Mouse (Mus musculus) v-Abl transformed pro-B cells (cell line): Measurements from ENCODE around the gene Avp.

ENCODE experiments used
- in situ Hi-C, 2 experiments: fragments of 400-800 bp; cut with MboI; formaldehyde crosslinking; loops; one replicate each; pipeline ENCODE4 v1.15.1; 2025; ENCODE audit not compliant: unreplicated experiment in 2 of 2

Gene Avp

DNA sequence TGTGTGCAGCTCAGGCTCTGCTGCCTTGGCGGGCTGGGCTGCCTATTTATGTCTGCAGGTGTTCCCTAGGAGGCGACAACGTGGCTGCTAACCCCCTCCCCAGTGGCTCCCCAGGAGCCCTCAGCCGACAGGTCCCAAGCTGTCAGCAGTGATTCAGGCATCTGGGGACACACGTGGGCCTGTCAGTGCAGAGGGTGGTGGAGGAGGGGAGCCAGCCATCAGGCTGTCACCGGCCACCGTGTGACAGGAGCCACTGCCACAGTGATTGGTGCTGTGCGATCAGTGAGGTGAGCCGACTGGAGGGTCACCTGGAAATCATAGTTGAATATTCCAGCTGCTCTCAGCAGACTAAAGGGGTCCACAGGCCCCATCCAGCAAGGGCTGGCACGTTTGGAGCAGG, at the start of gene Avp:
Gene Avp, minus strand, starts transcription at position 3 of the 400 bp plus-strand sequence.
- in situ Hi-C loops, result no loop called here

DNA sequence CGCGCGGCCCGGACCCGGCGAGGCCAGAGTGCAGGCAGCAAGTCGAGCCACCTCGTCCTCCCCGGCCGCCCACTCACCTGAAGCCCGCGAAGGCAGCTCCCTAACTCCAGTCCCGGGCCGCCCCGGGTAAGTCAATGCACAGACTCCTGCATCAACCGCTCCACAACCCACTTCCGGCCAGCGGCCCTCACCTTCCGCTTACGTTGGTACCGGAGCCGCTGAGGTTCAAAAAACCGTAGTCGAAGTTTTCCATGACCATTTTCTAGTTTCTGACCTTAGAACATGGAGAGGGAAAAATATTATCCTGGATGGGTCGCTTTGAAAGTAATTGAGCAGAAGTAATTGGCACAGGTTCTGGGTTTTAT, 47.5 kb upstream of the Avp start, which contains the start of the genes Fastkd5 and Ubox5:
Gene Fastkd5, minus strand, starts transcription at position 189 of the 365 bp plus-strand sequence.
Gene Ubox5, minus strand, starts transcription at position 200 of the 365 bp plus-strand sequence.
- in situ Hi-C loops, result loop anchor here in 1 of 2 experiments (5.0 kb wide), 1 partner anchor 37 kb away; the partner anchor contains the start of gene Itpa

DNA sequence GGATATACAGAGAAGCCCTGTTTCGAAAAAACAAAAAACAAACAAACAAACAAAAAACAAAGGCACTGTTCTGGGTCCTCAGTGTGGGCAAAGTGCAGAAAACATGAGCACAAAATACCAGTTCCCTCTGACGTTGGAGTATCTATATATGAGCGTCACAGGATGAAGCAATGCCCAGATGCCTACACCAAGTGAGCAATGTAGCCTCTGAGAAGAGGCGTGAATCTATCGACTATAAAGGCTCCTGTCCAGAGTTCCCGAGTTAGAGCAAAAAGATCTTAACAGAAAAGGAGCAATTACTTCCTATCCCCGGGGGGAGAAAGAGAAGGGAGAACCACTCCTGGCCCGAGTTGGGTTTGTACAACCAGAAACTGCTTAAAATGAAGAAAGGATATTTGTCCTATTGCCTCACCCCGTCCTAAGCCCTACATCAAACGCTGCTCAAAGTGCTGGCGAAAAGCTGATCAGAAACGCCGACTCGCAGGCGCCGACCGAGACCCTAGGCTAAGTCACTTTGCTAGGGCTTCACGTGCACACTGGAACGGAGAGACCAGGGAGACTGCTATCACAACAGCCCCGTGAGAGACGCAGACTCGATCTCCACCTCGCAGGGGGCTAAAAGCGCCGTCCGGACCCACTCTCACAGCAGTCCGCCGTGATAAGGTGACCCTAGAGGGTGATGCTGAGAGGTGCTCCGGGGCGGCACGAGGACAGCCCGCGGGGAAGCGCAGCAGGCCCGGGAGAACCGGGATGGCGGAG, 46.9 kb upstream of the Avp start:
- in situ Hi-C loops, result no loop called here

GRCm38 (mm10) chr2:130628424-130628823, 46.1 kb upstream of the Avp start:
- in situ Hi-C loops, result no loop called here

DNA sequence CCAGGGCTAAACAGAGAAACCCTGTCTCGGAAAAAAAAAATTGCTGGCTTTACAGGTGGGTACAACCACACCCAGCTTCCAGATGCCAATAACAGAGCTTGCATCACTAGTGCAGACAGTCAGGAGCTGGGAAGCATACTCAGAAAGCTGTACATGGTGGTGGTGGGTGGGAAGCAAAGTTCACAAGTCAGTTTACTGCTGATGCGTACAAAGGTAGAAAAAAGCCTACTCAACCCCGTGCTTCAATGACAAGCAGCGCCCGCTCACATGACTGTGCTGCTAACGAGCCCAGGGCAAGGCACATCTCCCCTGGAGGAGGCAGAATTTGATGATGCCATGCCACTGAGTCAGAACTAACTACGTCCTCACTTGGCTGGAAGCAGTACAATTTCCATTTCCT, 36.6 kb upstream of the Avp start:
- in situ Hi-C loops, result loop anchor here in 1 of 2 experiments (25.0 kb wide), 1 partner anchor 893 kb away; no protein-coding TSS in a partner anchor

GRCm38 (mm10) chr2:130613091-130613490, 30.7 kb upstream of the Avp start:
- in situ Hi-C loops, result loop anchor here in 1 of 2 experiments (5.0 to 25.0 kb wide), 2 partner anchors 149 to 899 kb away; no protein-coding TSS in a partner anchor

DNA sequence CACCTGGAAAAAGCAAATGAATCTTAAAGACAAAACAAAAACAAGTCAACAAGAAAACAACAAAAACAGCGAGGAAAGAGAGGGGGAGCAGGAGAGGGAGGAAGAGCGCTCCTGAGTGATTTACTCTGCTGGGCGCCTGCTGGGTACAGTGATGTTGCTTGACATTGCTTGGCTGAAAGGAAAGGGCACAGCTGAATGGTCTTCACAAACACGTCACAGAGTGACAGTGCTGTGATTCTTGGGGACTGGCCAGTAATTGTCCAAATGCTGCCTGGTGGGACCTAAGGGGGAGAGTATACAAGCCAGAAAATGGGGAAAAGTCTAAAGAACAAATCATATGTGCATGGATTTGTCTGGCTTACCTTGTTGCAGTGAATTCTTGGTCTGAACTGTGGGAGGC, 19.8 kb upstream of the Avp start:
- in situ Hi-C loops, result loop anchor here in 1 of 2 experiments (25.0 kb wide), 1 partner anchor 910 kb away; no protein-coding TSS in a partner anchor

GRCm38 (mm10) chr2:130598399-130598798, 16.0 kb upstream of the Avp start:
- in situ Hi-C loops, result no loop called here

DNA sequence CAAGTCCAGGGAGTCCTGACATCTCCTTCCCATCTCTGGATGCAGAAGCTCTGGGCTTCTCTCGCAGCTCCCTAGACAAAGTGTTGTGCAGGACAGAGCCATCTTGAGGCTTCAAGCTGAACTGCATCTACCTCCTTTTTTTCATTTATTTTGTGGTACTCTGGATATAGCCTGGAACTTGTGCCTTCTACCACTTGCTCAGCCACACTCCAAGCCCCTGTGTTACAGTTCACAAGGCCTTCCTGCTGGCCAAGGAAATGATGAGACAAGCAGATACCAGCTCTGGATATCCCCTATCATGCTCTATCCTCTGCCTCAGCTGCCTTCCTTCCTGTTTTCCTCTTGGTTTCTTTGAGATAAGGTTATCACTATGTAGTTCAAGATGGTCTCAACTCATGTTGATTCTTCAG, 15.3 kb upstream of the Avp start:
- in situ Hi-C loops, result no loop called here

DNA sequence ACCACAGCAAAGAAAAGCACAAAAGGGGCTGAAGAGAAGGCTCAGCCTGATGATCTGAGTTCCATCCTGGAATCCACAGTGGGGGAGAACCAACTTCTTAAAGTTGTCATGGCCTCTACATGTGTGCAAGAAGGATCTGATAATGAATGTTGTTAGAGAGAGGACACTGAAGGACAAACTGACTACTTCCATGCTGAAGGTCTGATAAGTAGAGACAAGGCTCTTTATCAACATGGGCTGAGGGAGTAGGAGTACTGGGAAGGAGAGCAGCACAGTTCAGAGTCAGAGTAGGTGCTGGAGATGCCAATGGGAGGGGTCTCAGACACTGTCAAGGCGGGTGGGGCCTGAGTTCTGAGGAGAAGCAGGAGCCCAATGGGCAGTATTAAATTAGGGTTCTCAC, 13.2 kb upstream of the Avp start:
- in situ Hi-C loops, result no loop called here

GRCm38 (mm10) chr2:130591016-130591415, 8.7 kb upstream of the Avp start:
- in situ Hi-C loops, result no loop called here

DNA sequence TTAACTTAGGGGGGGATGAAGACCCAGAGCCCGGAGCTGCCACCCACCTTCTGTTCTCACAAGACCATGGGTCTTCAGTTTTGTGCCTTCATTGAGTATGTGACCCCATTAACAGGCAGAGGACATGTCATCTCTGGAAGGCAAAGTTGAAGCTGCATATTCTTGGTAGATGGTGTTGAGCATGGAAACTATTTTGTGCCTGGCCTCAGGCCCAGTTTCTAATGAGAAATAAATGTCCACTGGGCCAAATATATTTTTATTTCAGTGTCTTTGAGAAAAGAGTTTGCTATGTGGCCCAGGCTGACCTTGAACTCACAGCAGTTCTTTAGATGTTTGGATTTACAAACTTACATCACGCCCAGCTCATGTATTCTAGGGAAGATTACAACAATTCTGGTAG, 7.4 kb upstream of the Avp start:
- in situ Hi-C loops, result loop anchor here in 1 of 2 experiments (5.0 kb wide), 1 partner anchor 363 kb away; no protein-coding TSS in a partner anchor

GRCm38 (mm10) chr2:130589157-130589556, 6.8 kb upstream of the Avp start:
- in situ Hi-C loops, result loop anchor here in 1 of 2 experiments (5.0 kb wide), 1 partner anchor 363 kb away; no protein-coding TSS in a partner anchor

DNA sequence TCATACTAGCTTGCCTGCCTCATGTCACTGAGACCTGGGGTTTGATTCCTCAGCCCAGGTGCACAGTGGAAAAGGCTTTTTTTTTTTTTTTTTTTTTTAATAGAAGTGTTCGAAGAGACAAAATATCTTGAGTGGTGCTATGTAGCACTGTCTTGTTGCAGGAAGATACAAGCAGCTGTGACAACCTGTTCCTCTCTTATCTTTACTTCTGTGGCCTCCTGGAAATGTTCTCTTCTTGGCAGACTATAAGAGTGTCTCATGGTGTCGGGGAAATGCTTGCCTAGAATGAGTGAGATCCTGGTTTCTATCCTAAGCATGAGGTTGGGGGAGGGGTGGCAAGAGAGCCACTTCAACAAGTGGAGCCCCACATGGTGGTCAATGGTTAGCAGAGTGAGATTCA, 6.0 kb upstream of the Avp start:
- in situ Hi-C loops, result loop anchor here in 1 of 2 experiments (5.0 kb wide), 1 partner anchor 364 kb away; no protein-coding TSS in a partner anchor

GRCm38 (mm10) chr2:130586016-130586415, 3.7 kb upstream of the Avp start:
- in situ Hi-C loops, result loop anchor here in 1 of 2 experiments (5.0 kb wide), 1 partner anchor 366 kb away; no protein-coding TSS in a partner anchor

DNA sequence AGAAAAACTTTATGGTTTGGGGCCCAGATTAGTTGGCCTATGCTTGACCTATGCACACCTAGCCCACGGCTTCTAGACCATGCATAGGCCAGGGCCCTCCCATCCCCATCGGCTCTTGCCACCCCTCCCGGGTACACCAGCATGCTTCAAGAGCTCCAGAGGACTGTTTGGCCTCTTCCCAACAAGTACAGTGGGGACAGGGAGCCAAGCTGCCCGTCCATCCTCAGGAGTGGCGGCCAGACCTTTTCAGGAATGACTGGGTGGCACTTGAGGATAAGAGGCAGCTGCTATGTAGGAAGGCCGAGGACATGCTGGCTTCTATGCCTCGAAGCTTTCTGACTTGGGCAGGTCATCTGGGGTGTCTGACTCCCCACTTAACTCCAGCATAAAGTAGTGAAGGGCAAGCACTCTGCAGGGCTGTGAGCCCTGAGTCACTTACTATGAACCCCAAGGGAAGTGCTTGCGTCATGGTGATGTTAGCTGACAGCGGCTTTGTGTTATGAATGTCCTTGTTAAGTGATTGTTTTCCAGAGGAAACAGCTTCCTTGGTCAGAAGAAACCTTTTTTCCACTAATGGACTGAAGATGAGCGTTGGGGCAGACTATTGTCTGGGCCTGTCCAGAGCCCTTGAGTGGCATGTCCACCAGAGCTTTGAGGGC, 1.7 kb upstream of the Avp start:
- in situ Hi-C loops, result no loop called here

GRCm38 (mm10) chr2:130581201-130581600, 1.2 kb downstream of the Avp start:
- in situ Hi-C loops, result no loop called here

GRCm38 (mm10) chr2:130579791-130580190, 2.6 kb downstream of the Avp start:
- in situ Hi-C loops, result loop anchor here (5.0 to 10.0 kb wide), 3 partner anchors 183 to 375 kb away; no protein-coding TSS in a partner anchor

GRCm38 (mm10) chr2:130578148-130578547, 4.2 kb downstream of the Avp start:
- in situ Hi-C loops, result loop anchor here (5.0 to 10.0 kb wide), 3 partner anchors 184 to 377 kb away; no protein-coding TSS in a partner anchor

DNA sequence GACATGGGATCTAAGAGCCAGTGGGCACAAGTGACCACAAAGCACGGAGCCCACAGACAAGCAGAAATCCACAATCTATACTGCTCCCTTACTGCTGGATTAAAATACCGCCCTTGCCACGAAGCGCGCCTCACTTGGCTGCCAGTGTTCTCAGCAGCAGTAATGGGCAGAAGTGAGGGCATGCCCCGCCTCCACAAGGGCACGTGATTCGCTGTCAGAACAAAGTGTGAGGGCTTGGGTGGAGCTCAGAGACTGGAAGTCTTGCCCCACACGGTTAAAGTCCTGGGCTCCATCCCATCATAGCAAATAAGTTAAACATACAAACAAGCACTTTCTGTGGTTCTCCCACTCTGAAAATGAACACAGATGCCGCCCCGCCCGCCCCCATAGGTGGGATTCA, 4.7 kb downstream of the Avp start:
- in situ Hi-C loops, result loop anchor here (5.0 to 10.0 kb wide), 3 partner anchors 185 to 377 kb away; no protein-coding TSS in a partner anchor

DNA sequence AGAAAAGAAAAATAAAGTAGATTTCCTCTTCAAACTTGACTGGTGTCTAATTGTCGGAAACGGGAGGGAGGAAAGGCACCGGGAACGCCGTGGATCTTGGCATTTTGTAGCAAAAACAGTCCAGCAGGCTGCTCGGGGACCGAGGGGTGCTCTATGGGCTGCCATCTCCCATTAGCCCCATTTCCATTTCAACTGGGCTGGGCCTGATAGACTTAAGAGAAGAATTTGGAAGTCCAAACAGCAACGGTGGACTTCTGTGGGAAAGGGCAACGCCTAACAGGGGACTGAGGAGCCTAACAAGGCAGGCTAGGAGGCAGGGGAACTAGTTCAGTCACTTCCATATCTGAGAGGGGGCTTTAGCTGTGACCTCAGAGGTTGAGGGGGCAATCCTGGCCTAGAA, 5.3 kb downstream of the Avp start:
- in situ Hi-C loops, result loop anchor here (5.0 to 10.0 kb wide), 3 partner anchors 185 to 378 kb away; no protein-coding TSS in a partner anchor
